ENCODE assay signal across 11 mouse cellular contexts in the genomic region with DNA sequence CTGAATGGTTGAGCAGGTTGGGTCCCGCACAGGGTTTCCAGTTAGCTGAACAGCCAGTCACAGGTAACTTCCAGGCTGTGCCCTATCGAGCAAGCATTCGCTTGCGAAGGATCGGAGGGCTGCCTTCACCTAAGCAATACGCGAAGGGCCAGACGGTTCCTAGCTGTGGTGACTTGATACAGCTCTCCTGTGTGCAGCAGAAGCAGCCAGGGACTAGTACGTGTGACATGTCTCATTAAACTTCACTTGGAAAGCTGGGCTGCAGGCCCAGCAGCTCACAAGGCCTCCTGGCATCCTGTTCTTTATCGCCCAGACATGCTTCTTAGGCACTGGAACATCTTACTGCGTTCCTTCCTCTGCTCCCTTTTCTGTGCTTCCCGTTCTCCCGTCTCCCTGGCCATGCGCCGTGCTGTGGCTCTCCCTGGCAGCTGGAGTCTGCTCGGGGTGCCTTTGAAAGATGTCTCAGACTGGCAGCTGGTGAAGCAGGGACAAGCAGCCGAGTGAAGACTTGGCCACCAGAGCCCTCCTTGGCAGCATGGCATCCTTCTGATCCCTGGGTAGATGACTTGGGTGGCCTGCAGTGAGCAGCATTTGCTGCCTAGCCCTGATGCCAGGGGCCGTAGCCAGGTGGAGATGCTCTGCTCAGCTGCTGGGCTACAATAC. TPM values are rescaled to one million over a fixed set of nuclear protein-coding genes. Genes with fewer than 3 reads are reported as not detected.
DNase-seq lines count a peak whose midpoint lies in the region; ATAC-seq and TF ChIP-seq lines count a peak whose summit lies in the region.
"Had no signal": no experiment of that assay in that cellular context is flagged by ENCODE, and none has a peak within 500 bp of the region (broad histone marks: within the 10 kb centered on the region; RNA-seq: fewer than 3 reads in every experiment).

No protein-coding gene starts in this region.

- peaks cover 46% of the 10 kb centered on the region for H3K4me1 ChIP-seq in forebrain, embryonic 10.5 days
- peaks cover 3% of the 10 kb centered on the region for H3K4me1 ChIP-seq in forebrain, embryonic 11.5 days (replicated peaks; ENCODE audit: control insufficient read depth, insufficient read depth, low read length)
- peaks cover 60% of the 10 kb centered on the region for H3K4me1 ChIP-seq in lung, embryonic 15.5 days
- peaks cover 51% of the 10 kb centered on the region for H3K4me1 ChIP-seq in forebrain, embryonic 15.5 days

- no peak for TF ChIP-seq POLR2A in myocyte (IDR thresholded peaks at IDR 0.05; ENCODE audit: insufficient read length, low read depth)

- H3K4me3 ChIP-seq in forebrain, embryonic 10.5 days, result no peak overlapping the region
- no peak overlapping the region for H3K4me3 ChIP-seq in forebrain, embryonic 11.5 days (ENCODE audit: low read depth, low read length)
- no peak overlapping the region for H3K4me3 ChIP-seq in lung, embryonic 15.5 days
- no peak overlapping the region for H3K4me3 ChIP-seq in forebrain, embryonic 15.5 days
- no peak overlapping the region for H3K4me3 ChIP-seq in myocyte

- H3K27ac ChIP-seq in forebrain, embryonic 10.5 days, result peak overlapping the region; percentile 49
- no peak overlapping the region for H3K27ac ChIP-seq in forebrain, embryonic 11.5 days (ENCODE audit: low read depth, low read length)
- peak overlapping the region; percentile 13 for H3K27ac ChIP-seq in lung, embryonic 15.5 days
- peak overlapping the region; percentile 67 for H3K27ac ChIP-seq in forebrain, embryonic 15.5 days (replicated peaks)

- DNase-seq in forebrain, embryonic 10.5 days (ENCODE audit: extremely low spot score, low spot score), result no peak
- DNase-seq in forebrain, embryonic 11.5 days (ENCODE audit: low spot score), result no peak
- no peak for DNase-seq in lung, adult 18-20 months
- no peak for DNase-seq in adrenal gland, postnatal 14 days
- DNase-seq in urinary bladder, postnatal 36 days (ENCODE audit: low spot score in 2 of 2), result no peak
- DNase-seq: gastrocnemius, postnatal 10 days; liver, postnatal 0 days had no signal

- no peak overlapping the region for H3ac ChIP-seq in myocyte (ENCODE audit: control insufficient read depth, insufficient read length)

- peaks cover 73% of the 10 kb centered on the region for H3K36me3 ChIP-seq in forebrain, embryonic 10.5 days (replicated peaks)
- H3K36me3 ChIP-seq in forebrain, embryonic 11.5 days (ENCODE audit: control insufficient read depth, insufficient read depth, low read length), result no peaks in the 10 kb centered on the region
- no peaks in the 10 kb centered on the region for H3K36me3 ChIP-seq in lung, embryonic 15.5 days
- no peaks in the 10 kb centered on the region for H3K36me3 ChIP-seq in forebrain, embryonic 15.5 days
- no peaks in the 10 kb centered on the region for H3K36me3 ChIP-seq in myocyte (ENCODE audit: control insufficient read depth, insufficient read depth)

- 85% methylated on average over 18 of the region's 18 CpGs for WGBS in forebrain, embryonic 10.5 days
- 85% methylated on average over 18 of the region's 18 CpGs for WGBS in forebrain, embryonic 11.5 days
- WGBS in lung, embryonic 15.5 days, result 52% methylated on average over 18 of the region's 18 CpGs
- 55% methylated on average over 18 of the region's 18 CpGs for WGBS in forebrain, embryonic 15.5 days

- no peaks in the 10 kb centered on the region for H3K9me3 ChIP-seq in forebrain, embryonic 10.5 days
- no peaks in the 10 kb centered on the region for H3K9me3 ChIP-seq in forebrain, embryonic 11.5 days (ENCODE audit: control insufficient read depth, low read length)
- H3K9me3 ChIP-seq in lung, embryonic 15.5 days, result no peaks in the 10 kb centered on the region
- no peaks in the 10 kb centered on the region for H3K9me3 ChIP-seq in forebrain, embryonic 15.5 days

- H3K27me3 ChIP-seq in forebrain, embryonic 10.5 days (ENCODE audit: poor library complexity, severe bottlenecking), result no peaks in the 10 kb centered on the region; the same call in 1 of the 2 replicates
- H3K27me3 ChIP-seq in forebrain, embryonic 11.5 days (ENCODE audit: control insufficient read depth, insufficient read depth, low read length), result no peaks in the 10 kb centered on the region
- no peaks in the 10 kb centered on the region for H3K27me3 ChIP-seq in lung, embryonic 15.5 days
- no peaks in the 10 kb centered on the region for H3K27me3 ChIP-seq in forebrain, embryonic 15.5 days
- peaks cover 55% of the 10 kb centered on the region for H3K27me3 ChIP-seq in myocyte (ENCODE audit: control insufficient read depth, insufficient read depth, insufficient read length)
- H3K27me3 ChIP-seq: Patski had no signal

- ATAC-seq in forebrain, embryonic 11.5 days (replicated peaks; ENCODE audit: low FRiP score), result no peak
- no peak for ATAC-seq in lung, embryonic 15.5 days (ENCODE audit: borderline replicate concordance, extremely low read depth, low FRiP score, low TSS enrichment)
- ATAC-seq in forebrain, embryonic 15.5 days (replicated peaks), result no peak; the same call in 1 of the 2 replicates
- ATAC-seq: liver, postnatal 0 days; Patski had no signal

- H3K4me2 ChIP-seq in forebrain, embryonic 11.5 days (ENCODE audit: low read depth, low read length, severe bottlenecking), result no peak overlapping the region
- no peak overlapping the region for H3K4me2 ChIP-seq in lung, embryonic 15.5 days
- H3K4me2 ChIP-seq in forebrain, embryonic 15.5 days (replicated peaks), result peak overlapping the region; percentile 17
- H3K4me2 ChIP-seq in myocyte (ENCODE audit: low read depth), result no peak overlapping the region

- no peak overlapping the region for H3K9ac ChIP-seq in forebrain, embryonic 11.5 days (ENCODE audit: low read length)
- H3K9ac ChIP-seq in lung, embryonic 15.5 days, result no peak overlapping the region
- 0 out of 2 replicates have a peak overlapping the region, but pooled peaks have one; percentile 7 for H3K9ac ChIP-seq in forebrain, embryonic 15.5 days (replicated peaks)
- H3K9ac ChIP-seq: liver, postnatal 0 days had no signal

- H3K79me2 ChIP-seq in myocyte (ENCODE audit: control insufficient read depth, insufficient read depth), result no peaks in the 10 kb centered on the region

TF ChIP-seq in myocyte, 11 proteins besides CTCF, POLR2A, EP300 and RAD21:
- TF ChIP-seq SRF (IDR thresholded peaks at IDR 0.05; ENCODE audit: control insufficient read depth, insufficient read length, low read depth), result no peak
- TF ChIP-seq MAX (IDR thresholded peaks at IDR 0.05; ENCODE audit: low read depth), result no peak
- peak; percentile 4 to 62 (median 48) for TF ChIP-seq MYOG (IDR thresholded peaks at IDR 0.05; ENCODE audit: control insufficient read depth in 1 of 3, insufficient read depth in 1 of 3, insufficient read length in 2 of 3, low read depth in 2 of 3)
- TF ChIP-seq REST (IDR thresholded peaks at IDR 0.05; ENCODE audit: insufficient read depth, insufficient read length), result no peak

RNA-seq across cellular contexts. Expression of a gene that starts 56.1 kb away (rescaled TPM):
- 0.47 and 1.0 TPM in 2 replicates for polyA plus RNA-seq in forebrain, embryonic 10.5 days (2016; fragmentation: Nextera tagmentation; extraction: Ambion mirVana)
- 0.83 and 0.95 TPM in 2 replicates for polyA plus RNA-seq in forebrain, embryonic 11.5 days (2014; fragmentation: Nextera tagmentation; extraction: Ambion mirVana)
- 2.3 and 2.7 TPM in 2 replicates for polyA plus RNA-seq in lung, embryonic 15.5 days (2015; fragmentation: Nextera tagmentation; extraction: Ambion mirVana)
- 0.81 and 1.2 TPM in 2 replicates for polyA plus RNA-seq in forebrain, embryonic 15.5 days (2015; fragmentation: Nextera tagmentation; extraction: Ambion mirVana)
- polyA plus RNA-seq in myocyte (2012; fragmentation: generic; extraction: Trizol), result 0.07 TPM
- 1.0 and 5.4 TPM in 2 replicates for total RNA-seq in adrenal gland, postnatal 14 days (2021)

RNA-seq across cellular contexts. Expression of a gene that starts 58.6 kb away (rescaled TPM):
- 47.2 and 48.5 TPM in 2 replicates for polyA plus RNA-seq in forebrain, embryonic 10.5 days (2016; fragmentation: Nextera tagmentation; extraction: Ambion mirVana)
- 63.0 and 71.5 TPM in 2 replicates for polyA plus RNA-seq in forebrain, embryonic 11.5 days (2014; fragmentation: Nextera tagmentation; extraction: Ambion mirVana)
- 56.4 TPM in 2 replicates for polyA plus RNA-seq in lung, embryonic 15.5 days (2015; fragmentation: Nextera tagmentation; extraction: Ambion mirVana)
- polyA plus RNA-seq in forebrain, embryonic 15.5 days (2015; fragmentation: Nextera tagmentation; extraction: Ambion mirVana), result 36.6 and 40.8 TPM in 2 replicates
- 0.11 TPM for polyA plus RNA-seq in myocyte (2012; fragmentation: generic; extraction: Trizol)
- total RNA-seq in adrenal gland, postnatal 14 days (2021), result 40.7 and 46.1 TPM in 2 replicates

Comparison
In these comparisons a context has a peak if more than half of its experiments do, and no peak if none do; other contexts are left out.
1. RNA of a gene that starts 58.6 kb away (polyA plus RNA-seq): 63.0 to 71.5 TPM in forebrain, embryonic 11.5 days, 56.4 TPM in lung, embryonic 15.5 days, 47.2 to 48.5 TPM in forebrain, embryonic 10.5 days and 36.6 to 40.8 TPM in forebrain, embryonic 15.5 days; 0.11 TPM in myocyte (single experiment); every median in the first group is over 10 times any median in the second.